Mouse (Mus musculus) megakaryocyte-erythroid progenitor cell, adult 5 weeks (primary cell): Measurements from ENCODE around the gene Gabrr1. TPM values are rescaled to one million over a fixed set of nuclear protein-coding genes. Genes with fewer than 3 reads are reported as not detected.

Experiments
- polyA plus RNA-seq: library from polyadenylated mRNA; stranded (reverse); fragments of >175 nt; gene quantifications from 2 replicates; pipeline ENCODE4 v1.2.3, GENCODE M21; 2012

Gene Gabrr1
- polyA plus RNA-seq: not detected in 2 replicates

GRCm38 (mm10) chr4:33132221-33132620 lies at the start of gene Gabrr1:
Gene Gabrr1, plus strand, starts transcription at chr4:33132521.

GRCm38 (mm10) chr4:33189735-33190036 lies 57.4 kb downstream of the Gabrr1 start, which contains the start of gene Pm20d2:
Gene Pm20d2, minus strand, starts transcription at chr4:33189737.

GRCm38 (mm10) chr4:33208881-33209841 lies 76.8 kb downstream of the Gabrr1 start, which contains the start of gene Srsf12:
Gene Srsf12, plus strand, starts transcription at chr4:33208991.

Other genes starting within 250 kb of the Gabrr1 start
- gene Ankrd6, start 181.7 kb upstream of the Gabrr1 start, polyA plus RNA-seq: 0.40 and 0.45 TPM in 2 replicates
- gene Rragd, start 149.5 kb upstream of the Gabrr1 start, polyA plus RNA-seq: 0.02 and 0.05 TPM in 2 replicates
- 34.0 and 34.1 TPM in 2 replicates for gene Ube2j1, start 101.1 kb upstream of the Gabrr1 start, polyA plus RNA-seq
- gene Gabrr2, start 69.5 kb upstream of the Gabrr1 start, polyA plus RNA-seq: 0.06 and 0.10 TPM in 2 replicates
- gene Pm20d2, start 57.2 kb downstream of the Gabrr1 start, polyA plus RNA-seq: 1.1 and 1.7 TPM in 2 replicates
- gene Srsf12, start 76.5 kb downstream of the Gabrr1 start, polyA plus RNA-seq: 0.02 and 0.11 TPM in 2 replicates
- 440 and 541 TPM in 2 replicates for gene Pnrc1, start 157.6 kb downstream of the Gabrr1 start, polyA plus RNA-seq
- 5.6 and 6.1 TPM in 2 replicates for gene Rngtt, start 177.8 kb downstream of the Gabrr1 start, polyA plus RNA-seq